Mouse (Mus musculus) spleen, adult 12 weeks (tissue): ENCODE measurements around the gene D930048N14Rik.

Experiments
- DNase-seq: peaks from one replicate; pipeline ENCODE4 v3.0.0; 2022; ENCODE audit warnings: low spot score

Gene D930048N14Rik

DNA sequence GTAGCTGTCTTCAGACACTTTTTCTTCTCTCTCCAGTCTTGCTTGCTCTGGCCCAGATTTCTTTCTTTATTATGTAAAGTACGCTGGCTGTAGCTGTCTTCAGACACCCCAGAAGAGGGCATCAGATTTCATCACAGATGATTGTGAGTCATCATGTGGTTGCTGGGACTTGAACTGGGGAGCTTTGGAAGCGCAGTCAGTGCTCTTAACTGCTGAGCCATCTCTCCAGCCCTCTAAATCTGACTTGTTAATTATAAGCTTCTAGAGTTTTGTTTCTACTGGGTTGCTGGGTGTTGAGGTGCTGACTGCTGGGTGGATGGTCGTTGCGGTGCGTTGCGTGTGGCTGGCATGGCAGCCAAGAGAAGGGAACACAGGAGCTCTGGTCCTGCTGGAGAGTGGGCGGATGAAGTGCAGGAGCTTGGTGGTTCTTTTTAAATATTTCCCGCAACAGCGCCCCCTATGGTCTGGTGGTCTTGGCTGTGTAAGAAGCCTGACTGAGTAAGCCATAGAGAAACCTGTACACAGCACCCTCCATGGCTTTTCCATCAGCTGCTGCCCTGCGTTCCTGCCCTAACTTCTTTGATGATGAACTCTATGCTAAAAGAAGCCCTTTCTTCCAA lies 52.7 kb downstream of the D930048N14Rik start:
- peak; percentile 12 for DNase-seq

DNA sequence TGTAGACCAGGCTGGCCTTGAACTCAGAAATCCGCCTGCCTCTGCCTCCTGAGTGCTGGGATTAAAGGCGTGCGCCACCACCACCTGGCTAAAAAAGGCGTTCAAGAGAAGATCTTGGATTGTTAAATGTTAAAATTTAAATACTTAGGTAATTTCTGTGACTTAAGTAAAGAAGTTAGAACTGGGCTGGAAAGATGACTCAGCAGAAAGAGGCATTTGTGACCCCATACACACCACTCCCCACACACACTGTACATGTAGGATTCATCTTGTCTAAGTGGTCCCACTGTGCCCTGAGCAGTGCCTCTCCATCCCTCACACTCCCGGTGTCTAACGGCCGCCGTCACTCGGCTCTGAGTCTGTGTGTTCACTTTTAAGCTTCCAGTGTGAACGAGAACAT lies 55.7 kb downstream of the D930048N14Rik start:
- DNase-seq: no peak

DNA sequence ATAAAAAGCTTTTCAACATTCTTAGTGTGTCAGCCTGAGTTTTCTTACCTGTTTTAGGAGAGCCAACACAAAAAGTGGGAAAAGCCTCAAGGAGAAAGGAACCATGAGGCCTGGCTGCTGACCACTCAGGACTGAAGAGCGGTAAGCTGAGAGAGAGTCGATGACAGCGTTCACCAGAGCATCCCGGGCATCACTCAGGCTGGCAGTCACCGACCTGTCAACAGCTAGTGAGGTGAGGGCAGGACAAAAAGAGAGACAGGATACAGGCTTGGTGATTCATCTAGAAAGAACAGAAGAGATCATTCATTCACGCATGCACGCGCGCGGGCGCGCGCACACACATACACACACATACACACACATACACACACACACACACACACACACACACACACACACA lies 56.3 kb downstream of the D930048N14Rik start:
- DNase-seq: no peak
